Mouse (Mus musculus) thymus, postnatal 25 days (tissue): ENCODE results near the gene Cox8c.
A peak's percentile ranks its signal among the peaks of the same experiment; 100 is the strongest.

Source experiments
- DNase-seq: peaks from one replicate; pipeline ENCODE4 v3.0.0; 2022

Cox8c gene

GRCm38 (mm10) chr12:102899091-102899490 lies at the start of gene Cox8c:
Gene Cox8c (plus strand): TSS chr12:102899316.
- DNase-seq, result no peak

GRCm38 (mm10) chr12:102860806-102861205 lies 38.3 kb upstream of the Cox8c start:
- no peak for DNase-seq

- DNase-seq, result no peak
These were observed 29.3 kb upstream of the Cox8c start for GRCm38 (mm10) chr12:102869802-102870201.

GRCm38 (mm10) chr12:102870527-102870926 lies 28.6 kb upstream of the Cox8c start:
- no peak for DNase-seq

- peak; percentile 64 for DNase-seq
These were observed 21.6 kb upstream of the Cox8c start for GRCm38 (mm10) chr12:102877301-102878030.

- peak; percentile 97 for DNase-seq
These were observed 20.9 kb upstream of the Cox8c start, which contains the start of gene Btbd7 for GRCm38 (mm10) chr12:102878031-102878823. Gene Btbd7 (minus strand): TSS chr12:102878471.

- DNase-seq, result no peak
These were observed 20.2 kb upstream of the Cox8c start for GRCm38 (mm10) chr12:102878901-102879300.

- peak; percentile 35 for DNase-seq
These were observed 13.4 kb upstream of the Cox8c start for GRCm38 (mm10) chr12:102885735-102886134.

GRCm38 (mm10) chr12:102887366-102887765 lies 11.8 kb upstream of the Cox8c start:
- DNase-seq, result no peak

GRCm38 (mm10) chr12:102888568-102888967 lies 10.5 kb upstream of the Cox8c start:
- DNase-seq, result no peak

- DNase-seq, result no peak
These were observed 9.1 kb downstream of the Cox8c start for GRCm38 (mm10) chr12:102908191-102908590.

- DNase-seq, result no peak
These were observed 17.0 kb downstream of the Cox8c start for GRCm38 (mm10) chr12:102916073-102916472.

- DNase-seq, result no peak
These were observed 30.6 kb downstream of the Cox8c start for GRCm38 (mm10) chr12:102929764-102930163.

- DNase-seq, result no peak
These were observed 31.2 kb downstream of the Cox8c start for GRCm38 (mm10) chr12:102930335-102930734.

GRCm38 (mm10) chr12:102930789-102931188 lies 31.7 kb downstream of the Cox8c start:
- DNase-seq, result no peak

- no peak for DNase-seq
These were observed 36.8 kb downstream of the Cox8c start for GRCm38 (mm10) chr12:102935892-102936291.

GRCm38 (mm10) chr12:102945571-102945970 lies 46.5 kb downstream of the Cox8c start:
- no peak for DNase-seq

- no peak for DNase-seq
These were observed 48.7 kb downstream of the Cox8c start for GRCm38 (mm10) chr12:102947826-102948225.

- DNase-seq, result peak; percentile 1
These were observed 49.8 kb downstream of the Cox8c start, which contains the start of gene Unc79 for GRCm38 (mm10) chr12:102948778-102949394. Gene Unc79 (plus strand): TSS chr12:102948859.

- DNase-seq, result peak; percentile 13
These were observed 50.5 kb downstream of the Cox8c start for GRCm38 (mm10) chr12:102949395-102950208.
